Mouse (Mus musculus) embryo, embryonic 10 days (tissue): ENCODE results near the gene Fam155a.

Experiments used
- DNase-seq: peaks from one replicate; pipeline ENCODE4 v3.0.0-alpha.2; 2015; ENCODE audit warnings: low spot score

Gene Fam155a

DNA sequence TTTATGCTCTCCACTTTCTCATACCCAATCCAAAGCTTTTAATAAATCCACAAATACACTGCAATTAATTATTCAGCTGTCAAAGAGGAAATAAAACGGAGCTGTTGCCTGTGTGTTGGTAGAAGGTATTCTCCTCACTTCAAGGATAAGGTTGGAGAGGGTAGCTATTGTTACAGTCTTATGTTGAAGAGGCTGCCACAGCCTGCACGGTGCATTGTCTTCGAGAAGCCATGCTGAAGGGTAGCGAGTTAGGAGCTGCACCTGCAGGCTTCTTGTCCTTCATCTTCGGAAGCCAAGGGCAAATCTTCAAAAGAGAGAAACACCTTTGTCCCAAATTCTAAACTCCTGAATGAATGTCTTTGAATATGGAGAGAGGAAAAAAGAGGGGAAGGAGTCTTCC, 288.4 kb downstream of the Fam155a start:
- DNase-seq: no peak

DNA sequence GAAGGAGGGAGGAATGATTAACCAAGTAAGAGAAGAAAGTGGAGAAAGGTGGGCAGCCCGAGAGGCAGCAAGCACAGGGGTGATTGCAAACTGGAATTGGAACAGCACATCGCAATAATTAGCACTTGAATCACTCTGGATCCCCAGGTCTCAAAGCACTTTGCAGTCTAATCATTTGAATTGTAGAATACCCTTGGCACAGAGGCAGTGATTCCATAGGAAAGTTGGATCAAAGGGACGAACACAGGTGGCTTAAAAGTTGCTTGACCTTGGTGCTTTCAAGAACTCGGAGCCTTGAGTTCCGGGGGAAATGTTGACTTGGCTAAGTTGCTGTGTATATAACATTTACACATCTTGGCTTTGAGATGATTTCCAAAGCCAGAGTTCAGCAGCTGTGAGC, 299.7 kb downstream of the Fam155a start:
- DNase-seq: no peak

DNA sequence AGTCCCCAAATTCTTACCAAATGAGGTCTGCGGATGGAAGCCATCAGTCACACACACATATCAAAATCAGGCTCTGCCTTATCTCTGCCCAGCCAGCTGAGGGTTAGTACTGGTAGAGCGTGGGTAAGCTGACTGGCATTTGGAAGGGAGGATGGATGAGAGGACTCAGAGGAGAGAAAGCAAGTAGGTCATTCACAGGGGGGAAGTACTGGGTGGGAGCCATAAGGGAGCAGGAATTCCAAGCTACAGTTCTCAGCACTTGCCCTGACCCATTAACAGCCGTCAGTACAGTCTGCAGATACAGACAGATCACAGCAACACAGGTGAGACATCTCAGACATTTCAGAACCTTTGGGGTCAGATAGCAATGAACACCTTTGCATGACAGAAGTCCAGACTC, 300.8 kb downstream of the Fam155a start:
- DNase-seq: no peak

DNA sequence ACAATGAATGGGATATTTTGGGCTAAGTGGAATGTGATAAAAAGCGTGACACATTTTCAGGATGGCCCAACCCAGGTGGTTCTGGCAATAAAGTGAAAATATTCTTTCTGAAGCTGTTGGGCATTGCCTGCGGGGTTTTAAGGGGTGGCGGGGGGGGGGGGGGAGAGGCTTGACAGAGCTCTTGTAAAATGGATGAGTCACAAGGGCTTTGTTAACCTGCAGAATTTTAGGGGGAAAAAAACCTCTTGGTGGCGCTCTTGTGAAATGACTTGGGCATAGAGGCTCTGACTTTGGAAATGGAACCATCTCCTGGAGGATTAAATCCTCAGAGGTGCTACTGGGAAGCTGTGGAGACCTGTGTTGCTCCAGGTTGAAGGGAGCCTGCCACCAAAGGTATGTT, 309.9 kb downstream of the Fam155a start:
- DNase-seq: no peak

DNA sequence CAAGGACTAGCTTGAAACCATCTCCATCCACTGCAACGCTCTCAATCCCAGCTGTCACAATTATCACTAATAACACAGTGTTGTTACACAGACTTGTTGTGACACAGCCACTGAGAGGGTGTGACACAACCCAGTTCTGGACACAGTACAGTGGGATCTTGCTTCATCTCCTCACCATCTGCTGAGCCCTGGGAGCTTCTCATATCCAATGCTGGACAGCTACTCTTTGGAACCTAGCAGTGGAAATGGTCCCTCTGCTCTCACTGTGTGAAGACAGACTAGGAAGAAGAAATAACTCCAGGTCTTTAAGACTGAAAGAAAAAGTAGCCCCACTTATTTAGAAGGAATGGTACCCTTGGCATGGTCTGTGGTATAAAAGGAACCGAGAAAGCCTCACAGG, 310.3 kb downstream of the Fam155a start:
- DNase-seq: no peak

DNA sequence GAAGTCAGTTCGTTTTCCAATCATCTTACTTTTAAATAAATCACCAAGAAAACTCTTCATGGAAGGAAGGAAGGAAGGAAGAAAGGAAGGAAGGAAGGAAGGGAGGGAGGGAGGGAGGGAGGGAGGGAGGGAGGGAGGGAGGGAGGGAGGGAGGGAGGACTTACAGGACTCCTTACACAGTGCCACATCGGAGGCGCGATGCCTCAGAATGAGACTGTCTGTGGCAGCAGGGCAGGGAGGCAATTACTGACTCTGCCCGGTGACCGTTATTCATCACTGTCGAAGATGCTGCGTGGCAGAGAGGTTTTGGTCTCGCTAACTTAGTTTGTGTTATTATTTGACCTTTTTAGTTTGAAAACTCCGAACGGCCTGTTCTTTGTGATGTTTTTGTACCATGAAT, 312.3 kb downstream of the Fam155a start:
- DNase-seq: no peak

GRCm38 (mm10) chr8:9455138-9455537, 315.8 kb downstream of the Fam155a start:
- DNase-seq: no peak

GRCm38 (mm10) chr8:9453742-9454141, 317.2 kb downstream of the Fam155a start:
- no peak for DNase-seq

GRCm38 (mm10) chr8:9451543-9451942, 319.4 kb downstream of the Fam155a start:
- no peak for DNase-seq

- no peak for DNase-seq
Observed at GRCm38 (mm10) chr8:9448613-9449012, 322.3 kb downstream of the Fam155a start.

DNA sequence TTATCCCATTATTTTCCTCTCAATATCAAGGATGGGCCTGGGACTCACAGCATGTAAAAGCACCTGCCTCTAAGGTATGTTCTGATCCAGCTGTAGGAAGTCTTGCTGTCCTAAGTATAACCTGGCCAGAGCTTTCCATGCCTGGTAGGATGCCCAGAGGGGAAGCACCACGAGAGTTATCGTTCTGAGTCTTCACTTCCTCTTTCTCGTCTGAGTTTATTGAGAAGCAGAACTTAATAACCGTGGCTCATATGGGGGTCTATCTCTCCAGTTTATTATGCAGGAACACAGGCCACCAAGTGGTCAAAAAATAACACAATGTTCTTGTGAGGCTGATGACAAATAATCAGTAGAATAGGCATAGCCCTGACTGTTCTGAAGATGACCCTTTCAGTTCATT, 333.1 kb downstream of the Fam155a start:
- DNase-seq: no peak

GRCm38 (mm10) chr8:9435501-9435900, 335.5 kb downstream of the Fam155a start:
- peak; percentile 33 for DNase-seq

DNA sequence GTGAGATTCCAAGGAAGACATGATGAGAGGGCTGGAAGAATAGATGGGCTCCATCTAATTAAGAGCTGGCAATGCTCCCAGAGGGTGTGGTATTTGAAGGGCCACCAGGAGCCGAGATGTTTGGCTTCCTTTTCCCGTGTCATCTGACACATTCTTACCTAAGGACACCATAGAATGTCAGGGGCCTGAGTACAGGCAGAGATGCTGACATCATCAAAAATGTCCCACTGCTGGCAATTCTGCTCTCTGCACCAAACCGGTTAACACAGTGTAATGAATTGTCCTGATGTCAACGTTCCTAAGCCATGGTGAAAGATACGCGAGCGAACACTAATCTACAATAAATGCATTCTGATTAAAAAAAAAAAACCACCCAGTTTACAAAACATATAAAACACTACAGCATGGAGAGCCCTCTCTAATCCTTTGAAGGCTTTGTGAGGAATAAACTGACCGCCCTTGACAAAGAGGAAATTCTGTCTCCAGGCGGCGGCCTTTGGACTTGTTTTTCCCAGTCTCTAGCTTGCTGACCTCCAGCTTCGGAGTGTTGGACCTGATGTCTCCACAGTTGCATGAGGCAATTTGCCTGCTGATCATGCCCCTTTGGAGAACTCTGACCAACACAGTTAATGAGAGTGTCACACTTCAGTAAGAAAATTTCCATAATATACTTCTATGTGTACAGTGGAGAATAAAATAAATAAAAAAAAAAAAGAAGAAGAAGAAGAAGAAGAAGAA, 338.2 kb downstream of the Fam155a start:
- DNase-seq: no peak

- no peak for DNase-seq
Observed at GRCm38 (mm10) chr8:9428846-9429245, 342.1 kb downstream of the Fam155a start.

- no peak for DNase-seq
Observed at GRCm38 (mm10) chr8:9424069-9424468, 346.9 kb downstream of the Fam155a start.

- no peak for DNase-seq
Observed at GRCm38 (mm10) chr8:9423590-9423989, 347.4 kb downstream of the Fam155a start.

GRCm38 (mm10) chr8:9423184-9423583, 347.8 kb downstream of the Fam155a start:
- no peak for DNase-seq

GRCm38 (mm10) chr8:9418856-9419800, 351.8 kb downstream of the Fam155a start:
- DNase-seq: no peak

DNA sequence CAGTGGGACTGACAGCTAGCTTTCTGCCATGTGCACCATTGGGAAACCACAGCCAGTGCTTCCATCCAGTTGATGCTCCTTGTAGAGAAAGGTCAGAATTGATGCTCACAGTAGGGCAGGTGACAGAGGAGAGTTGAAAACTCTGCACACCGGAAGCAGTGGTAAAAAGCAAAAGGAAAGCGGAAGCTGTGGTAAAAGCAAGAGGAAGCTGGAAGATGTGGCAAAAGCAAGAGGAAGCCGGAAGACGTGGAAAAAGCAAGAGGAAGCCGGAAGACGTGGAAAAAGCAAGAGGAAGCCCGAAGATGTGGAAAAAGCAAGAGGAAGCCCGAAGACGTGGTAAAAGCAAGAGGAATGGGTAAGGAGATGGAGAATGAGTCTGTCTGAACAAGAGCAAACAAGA, 354.8 kb downstream of the Fam155a start:
- no peak for DNase-seq

DNA sequence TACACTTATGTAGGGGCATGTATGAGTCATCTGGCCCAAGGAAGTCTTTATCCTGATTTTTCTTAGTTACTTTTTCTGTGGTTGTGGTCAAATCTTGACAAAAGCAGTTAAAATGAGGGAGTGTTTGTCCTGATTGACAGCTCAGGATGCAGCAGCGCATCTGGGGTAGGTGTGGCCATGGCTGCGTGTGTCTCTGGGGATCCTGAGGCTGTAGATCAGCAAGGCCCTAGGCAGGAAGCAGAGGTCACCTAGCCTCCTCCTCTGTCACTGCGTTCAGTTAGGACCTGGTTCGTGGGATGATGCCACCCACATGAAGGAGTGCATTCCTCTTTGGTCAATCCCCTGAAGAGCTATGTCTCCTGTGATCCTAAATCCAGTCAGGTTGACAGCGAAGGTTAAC, 362.5 kb downstream of the Fam155a start:
- peak; percentile 51 for DNase-seq

DNA sequence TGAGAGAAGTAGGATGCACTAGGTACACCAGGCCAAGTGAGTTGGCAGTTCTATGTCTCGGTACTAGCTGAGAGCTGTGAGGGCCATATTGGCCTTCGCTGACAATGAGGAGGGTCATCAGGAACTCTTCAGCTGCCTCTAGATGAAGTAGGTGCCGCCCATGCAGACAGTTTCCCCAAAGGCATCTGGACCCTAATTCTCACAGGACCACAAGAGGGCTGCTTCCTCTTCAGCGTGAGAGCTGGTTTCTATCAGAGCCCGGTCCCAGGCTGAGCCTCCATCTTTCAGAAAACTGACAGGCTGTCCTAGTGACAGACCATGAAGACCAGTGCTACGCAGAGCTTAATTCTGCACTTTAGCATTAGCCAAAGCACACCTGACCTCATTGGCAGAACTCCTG, 364.8 kb downstream of the Fam155a start:
- no peak for DNase-seq

DNA sequence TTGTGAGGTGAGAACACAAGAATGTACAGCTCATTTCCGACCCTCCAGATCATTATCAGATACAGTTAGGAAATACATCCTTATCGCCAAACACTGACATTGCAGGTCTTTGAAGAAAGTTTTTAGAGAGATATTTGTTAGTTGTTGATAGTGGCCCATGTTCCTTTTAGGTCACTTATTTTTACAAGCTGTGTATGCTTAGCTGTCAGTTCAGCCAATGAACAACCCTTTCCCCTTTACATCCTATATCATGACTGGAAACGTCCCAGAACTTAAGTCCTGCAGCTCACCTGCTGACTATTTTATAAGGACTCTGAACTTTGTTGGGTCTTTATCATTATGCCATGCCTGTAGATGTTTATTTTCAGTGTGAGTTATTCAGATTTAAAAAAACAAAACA, 366.3 kb downstream of the Fam155a start:
- DNase-seq: no peak

- no peak for DNase-seq
Observed at GRCm38 (mm10) chr8:9402393-9402792, 368.6 kb downstream of the Fam155a start.
